Mouse (Mus musculus) mesoderm, embryonic 11.5 days (tissue): ENCODE data around the gene Ubald2.
A peak's percentile ranks its signal among the peaks of the same experiment; 100 is the strongest.
"Not testable (repeated sequence)": the region's sequence is repeated elsewhere in the genome, so short reads cannot be mapped to it uniquely, and the experiment has no call there.

Source experiments
- DNase-seq: peaks from one replicate; pipeline ENCODE4 v3.0.0-alpha.2; 2012; ENCODE audit warnings: low read depth, low spot score

Ubald2 gene

DNA sequence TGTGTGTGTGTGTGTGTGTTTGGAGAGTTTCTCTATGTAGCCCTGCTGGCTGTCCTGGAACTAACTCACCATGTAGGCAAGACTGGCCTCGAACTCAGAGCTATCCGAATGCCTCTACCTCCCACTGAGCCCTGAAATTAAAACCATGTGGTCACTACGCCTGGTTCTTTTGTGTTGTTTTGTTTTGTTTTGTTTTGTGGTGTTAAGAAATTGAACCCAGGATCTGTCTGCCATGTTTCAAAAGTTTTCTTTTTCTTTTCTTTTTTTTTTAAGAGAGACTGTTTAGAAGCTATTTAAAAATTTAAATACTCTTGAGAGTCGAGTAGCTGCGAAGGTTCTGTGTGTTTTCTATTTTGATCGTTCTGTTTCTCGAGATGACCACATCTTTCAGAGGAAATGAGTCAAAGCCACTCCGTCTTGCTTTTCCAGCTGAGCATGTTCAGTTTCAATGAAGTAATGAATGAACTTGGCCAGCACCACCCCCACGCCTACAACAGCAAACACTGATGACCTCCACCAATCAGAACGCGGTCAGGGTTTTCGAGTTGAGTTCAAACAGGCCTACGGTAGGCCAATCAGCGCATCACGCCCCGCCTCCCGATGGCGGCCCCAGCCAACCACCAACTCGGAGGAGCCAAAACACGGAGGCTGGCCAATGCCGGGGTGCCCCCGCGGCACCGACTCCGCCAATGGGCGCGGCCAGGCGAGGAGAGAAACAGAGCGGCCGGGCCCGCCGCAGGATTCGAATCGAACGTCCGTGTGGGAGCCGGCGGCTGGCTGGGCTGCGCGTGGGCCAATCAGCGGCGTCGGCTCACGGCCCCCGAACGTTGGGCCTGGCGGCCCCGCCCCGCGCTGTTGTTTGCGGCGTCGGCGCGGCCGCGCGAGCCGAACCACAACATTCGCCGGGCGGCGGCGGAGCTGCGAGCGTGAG lies at the start of gene Ubald2:
Ubald2 (plus strand) TSS at position 739 of the 931 bp plus-strand sequence.
- DNase-seq: peak; percentile 100

DNA sequence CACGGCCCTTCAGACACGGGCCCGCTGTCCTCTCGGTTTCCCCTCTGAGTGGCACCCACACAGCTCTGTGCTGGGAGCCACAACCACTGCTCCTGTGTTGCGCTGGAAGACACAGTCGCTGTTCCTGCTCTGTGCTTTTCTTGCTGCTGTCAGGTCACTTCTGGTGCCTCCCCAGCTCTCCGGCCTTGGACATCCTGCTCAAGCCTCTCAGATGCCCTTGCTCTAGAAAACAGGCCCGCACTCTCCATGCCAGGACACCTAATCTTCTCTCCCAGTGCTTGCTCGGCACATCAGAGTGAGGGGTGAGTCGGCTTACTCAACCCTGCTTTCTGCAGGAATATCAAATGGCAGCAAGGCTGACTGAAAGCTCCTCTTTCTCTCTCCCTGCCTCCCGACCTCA lies 49.7 kb upstream of the Ubald2 start:
- no peak for DNase-seq

DNA sequence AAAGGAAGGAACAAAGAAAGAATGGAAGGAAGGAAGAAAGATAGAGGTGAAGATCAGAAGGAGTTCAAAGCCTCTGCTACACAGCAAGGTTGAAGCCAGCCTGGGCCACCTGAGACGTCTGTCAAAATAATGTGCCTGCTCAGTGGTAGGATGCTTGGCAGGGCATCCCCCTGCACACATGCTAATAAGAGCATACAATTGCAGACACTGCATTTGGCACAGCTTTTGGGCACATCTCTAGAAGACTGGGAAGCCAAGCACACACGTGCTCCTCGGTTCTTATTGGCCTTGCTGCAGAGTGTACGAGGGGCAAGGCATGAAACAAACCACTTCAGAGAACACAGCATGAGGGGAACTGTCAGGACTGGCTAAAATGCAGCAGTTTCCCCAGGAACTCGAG lies 47.9 kb upstream of the Ubald2 start:
- peak; percentile 19 for DNase-seq

GRCm38 (mm10) chr11:116387086-116388071 lies 46.5 kb upstream of the Ubald2 start:
- peak; percentile 77 for DNase-seq

DNA sequence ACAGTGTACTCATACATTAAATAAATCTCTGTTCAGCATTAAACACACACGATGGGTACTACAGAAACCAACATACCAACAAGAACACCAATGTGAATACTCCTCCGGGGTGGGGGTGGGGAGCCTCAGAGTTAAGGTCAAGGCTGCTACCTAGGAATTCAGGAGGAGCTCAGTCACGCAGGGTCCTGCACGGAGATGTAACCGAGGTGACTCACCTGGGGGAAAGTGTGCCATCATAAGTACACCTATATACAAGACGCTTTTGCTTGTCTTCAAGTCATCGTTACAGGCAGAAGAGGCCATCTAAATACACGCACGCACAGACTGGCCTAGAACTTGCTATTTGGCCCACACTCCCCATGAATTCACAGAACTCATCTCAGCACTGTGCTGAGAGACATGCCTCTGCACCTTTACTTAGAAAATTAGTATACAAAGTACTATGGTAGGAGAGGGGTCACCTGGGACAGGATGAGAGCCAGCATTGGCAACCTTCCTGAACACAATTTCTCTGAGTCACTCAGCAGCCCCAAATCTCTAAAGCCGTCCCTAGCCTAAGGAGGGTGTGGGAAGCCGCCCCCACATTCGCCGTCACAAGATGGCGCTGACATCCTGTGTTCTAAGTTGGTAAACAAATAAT lies 44.9 kb upstream of the Ubald2 start:
- DNase-seq: no peak

DNA sequence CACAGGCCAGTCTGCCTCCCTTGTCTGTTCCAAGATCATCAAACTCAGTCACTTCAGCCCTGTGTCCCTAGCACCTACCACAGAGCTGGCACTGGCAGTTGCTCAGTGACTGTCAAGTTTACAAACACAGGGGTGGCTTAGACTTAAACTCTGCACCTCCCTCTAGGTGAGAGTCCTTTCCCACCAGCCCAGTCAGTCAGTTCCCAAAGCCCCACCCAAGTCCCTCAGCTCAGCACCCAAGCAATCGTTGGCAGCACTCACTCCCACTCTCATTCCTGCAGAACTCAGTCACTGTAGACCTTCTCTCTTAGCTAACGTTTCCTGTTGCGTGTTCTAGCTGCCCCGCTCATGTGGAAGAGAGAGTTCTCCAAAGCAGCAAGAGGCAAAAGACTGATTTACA lies 39.1 kb upstream of the Ubald2 start:
- no peak for DNase-seq

GRCm38 (mm10) chr11:116396276-116396933 lies 37.5 kb upstream of the Ubald2 start:
- no peak for DNase-seq

GRCm38 (mm10) chr11:116396934-116397330 lies 37.0 kb upstream of the Ubald2 start:
- no peak for DNase-seq

DNA sequence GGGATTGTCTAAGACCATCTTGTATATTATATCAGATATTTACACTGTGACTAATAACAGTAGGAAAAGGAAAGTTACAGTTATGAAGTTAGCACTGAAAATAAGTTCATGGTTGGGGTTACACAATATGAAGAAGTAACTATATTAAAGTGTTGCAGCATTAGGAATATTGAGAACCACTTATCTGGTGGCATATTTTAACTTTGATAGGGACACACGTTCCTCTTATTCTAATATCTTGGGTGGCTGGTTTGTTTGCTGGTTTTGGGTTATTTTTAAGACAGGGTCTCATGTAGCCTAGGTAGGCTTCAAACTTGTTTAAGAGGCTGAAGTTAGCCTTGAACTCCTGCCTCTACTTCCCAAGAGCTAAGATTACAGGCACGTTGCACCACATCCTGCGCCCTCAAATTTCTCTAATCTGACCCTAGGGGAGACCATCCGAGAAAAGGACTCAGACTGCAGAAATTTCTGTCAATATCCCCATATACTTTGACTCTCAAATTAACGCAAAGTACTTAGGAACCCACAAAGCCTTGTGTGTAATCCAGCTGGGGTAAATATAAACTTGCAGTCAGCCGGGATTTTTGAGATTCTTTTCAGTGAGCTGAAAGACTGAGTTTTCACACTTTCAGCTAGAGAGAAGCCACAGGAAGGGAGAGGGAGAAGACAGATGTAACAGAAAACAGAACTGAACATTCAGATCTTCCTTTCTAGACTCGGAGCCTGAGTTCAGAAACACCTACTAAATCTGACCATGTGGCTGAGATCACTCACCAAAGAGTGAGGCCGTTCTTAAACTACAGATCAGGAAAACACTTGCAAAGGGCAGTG lies 36.2 kb upstream of the Ubald2 start:
- DNase-seq: no peak

- no peak for DNase-seq
Observed at GRCm38 (mm10) chr11:116398348-116398677, 35.6 kb upstream of the Ubald2 start.

DNA sequence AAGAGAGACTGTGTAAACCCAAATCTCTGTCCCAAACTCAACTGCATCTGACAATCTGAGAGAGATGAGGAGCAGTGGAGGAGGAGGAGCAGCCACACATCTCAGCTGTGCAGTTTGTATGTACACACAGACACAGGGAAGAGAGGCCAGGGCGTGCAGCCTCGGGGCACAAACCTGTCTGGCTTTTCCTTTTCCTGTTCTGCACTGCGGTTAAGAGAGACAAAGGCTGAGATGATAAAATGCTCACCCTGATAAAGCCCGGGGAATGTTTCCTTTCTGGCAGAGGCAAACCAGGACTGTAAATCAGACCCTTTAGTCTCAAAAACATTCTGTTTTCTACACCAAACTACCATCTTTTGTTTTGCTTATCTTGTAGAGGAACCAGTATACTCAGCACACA lies 33.3 kb upstream of the Ubald2 start:
- no peak for DNase-seq

GRCm38 (mm10) chr11:116405601-116406000 lies 28.3 kb upstream of the Ubald2 start:
- DNase-seq: no peak

- DNase-seq: no peak
Observed at GRCm38 (mm10) chr11:116406231-116406728, 27.6 kb upstream of the Ubald2 start.

DNA sequence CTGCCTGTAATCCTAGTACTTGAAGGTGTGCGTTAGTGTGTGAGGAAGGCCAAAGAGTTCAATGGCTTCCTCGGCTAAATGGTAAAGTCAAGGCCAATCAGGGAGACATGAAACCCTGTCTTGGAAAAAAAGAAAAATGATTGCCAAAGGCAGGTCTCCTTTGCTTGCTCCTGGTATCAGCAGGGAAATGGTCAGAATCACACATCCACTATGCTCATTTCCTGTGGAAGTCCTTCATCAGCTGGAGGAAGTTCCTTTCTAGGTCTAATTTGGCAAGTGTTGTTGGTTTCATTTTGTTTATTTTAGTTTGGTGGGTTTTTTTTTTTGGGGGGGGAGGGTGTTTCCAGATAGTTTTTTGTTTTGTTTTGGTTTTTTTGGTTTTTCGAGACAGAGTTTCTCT lies 24.9 kb upstream of the Ubald2 start:
- DNase-seq: no peak

GRCm38 (mm10) chr11:116410415-116410814 lies 23.5 kb upstream of the Ubald2 start:
- DNase-seq: not testable (repeated sequence)

DNA sequence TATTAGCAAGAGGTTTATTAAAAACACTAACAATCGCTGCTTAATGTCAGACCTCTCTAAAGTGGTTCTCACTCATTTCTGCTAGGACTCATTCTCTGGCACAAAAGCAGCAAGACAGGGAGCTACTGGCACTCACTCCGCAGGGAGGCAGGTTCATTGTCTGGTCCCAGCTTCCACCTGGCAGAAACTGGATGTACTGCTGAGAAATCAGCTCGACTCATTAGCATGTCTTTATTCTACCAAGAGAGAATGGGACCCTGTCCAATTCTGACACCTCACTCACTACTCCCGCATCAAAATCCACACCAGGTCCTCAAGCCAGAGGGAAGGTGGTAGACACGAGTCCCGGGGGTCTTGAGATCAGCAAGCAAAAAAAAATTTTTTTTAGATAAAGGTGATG lies 22.3 kb upstream of the Ubald2 start:
- DNase-seq: no peak

DNA sequence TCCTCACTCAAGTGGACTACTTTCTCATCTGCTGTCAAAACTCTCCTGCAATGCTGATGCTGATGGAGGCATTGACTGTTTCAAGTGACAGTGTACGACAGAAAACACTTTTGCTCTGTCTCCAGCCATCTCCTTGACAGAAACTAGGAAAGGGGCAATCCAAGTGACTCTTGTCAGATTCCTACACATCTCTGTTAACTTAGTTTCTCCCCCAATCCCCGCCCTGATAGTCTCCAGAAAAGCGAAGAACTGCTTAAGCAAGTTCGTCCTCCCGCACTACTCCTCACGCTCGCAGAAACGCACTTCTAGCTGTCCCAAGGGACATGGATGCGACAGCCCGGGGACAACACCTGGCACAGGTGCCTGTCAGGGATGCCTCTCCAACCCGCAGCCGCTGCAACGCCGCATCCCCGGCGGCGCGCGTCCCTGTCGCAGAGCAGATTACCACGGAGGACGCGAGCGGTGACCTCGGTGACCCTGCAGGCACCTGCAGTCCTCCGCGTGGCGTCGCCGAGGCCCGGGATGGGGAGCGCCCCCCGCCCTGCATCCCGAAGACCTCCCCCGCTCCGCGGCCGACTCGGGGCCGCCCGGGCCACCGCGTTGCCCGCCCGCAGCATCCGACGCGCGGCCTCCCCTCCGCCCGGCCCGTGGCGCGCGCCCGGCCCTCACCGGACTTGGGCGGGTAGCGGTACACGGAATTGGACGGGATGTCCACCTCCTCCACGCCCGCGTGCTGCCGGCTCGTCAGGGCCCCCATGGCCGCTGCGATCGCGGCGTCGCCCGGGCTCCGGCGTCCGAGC lies 21.7 kb upstream of the Ubald2 start:
- DNase-seq: peak; percentile 33

DNA sequence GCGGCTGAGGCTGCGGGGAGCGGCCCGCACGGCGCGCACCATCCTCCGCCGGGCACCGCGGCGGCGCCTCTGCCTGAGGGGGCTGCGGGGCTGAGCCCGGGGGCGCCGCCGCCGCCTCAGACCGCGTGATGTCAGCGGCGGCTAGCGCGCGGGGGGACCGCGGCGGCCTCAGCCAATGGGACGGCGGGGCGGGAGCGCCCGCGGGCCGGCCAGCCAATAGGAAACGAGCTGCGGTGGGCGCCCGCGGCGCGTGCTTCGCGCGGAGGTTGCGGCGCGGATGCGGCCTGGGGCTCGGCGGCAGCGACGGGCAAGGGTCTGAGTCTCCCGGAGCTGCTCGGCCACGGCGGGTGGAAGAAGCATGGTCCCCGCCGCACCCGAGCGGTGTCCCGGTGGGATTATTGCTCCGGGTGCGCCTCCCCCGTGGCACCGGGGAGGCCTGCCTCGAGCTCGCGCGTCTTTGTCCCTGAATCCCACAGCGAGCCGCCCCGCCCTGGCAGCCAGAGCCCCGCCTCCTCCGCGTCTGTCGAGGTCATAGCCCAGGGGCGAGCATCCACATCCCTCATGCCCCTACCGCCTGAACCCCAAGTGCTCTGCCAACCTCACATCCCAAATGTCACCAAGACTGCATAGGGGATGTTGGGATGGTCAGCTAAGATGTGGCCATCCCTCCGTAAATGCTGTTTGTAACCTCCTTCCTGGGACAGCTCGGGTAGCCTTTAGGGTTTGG lies 20.8 kb upstream of the Ubald2 start, which contains the start of gene Rnf157:
Rnf157 (minus strand) TSS at position 129 of the 727 bp plus-strand sequence.
- peak; percentile 88 for DNase-seq

DNA sequence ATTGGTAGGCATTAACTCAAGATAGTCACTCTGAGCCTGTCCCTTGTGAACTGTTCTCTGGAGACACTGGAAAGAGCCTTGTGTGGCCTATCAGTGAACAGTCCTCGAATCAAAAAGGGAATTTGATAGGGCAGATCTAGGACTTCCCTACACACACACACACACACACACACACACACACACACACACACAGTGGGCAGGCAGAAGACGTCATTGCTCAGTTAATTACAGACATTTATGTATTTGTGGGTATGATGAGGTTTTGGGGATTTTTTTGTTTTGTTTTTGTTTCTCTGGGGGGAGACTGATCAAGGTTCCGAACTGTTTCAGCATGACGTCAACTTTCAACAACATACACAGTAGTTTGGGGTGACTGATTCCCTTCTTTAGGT lies 20.3 kb upstream of the Ubald2 start:
- no peak for DNase-seq
